Mouse (Mus musculus) lung, embryonic 16.5 days (tissue): ENCODE results near the gene Nek1. TPM values are rescaled to one million over a fixed set of nuclear protein-coding genes. Genes with fewer than 3 reads are reported as not detected.

Source experiments
- polyA plus RNA-seq: library from polyadenylated mRNA; unstranded; fragments of >200 nt; fragmentation: Nextera tagmentation; extraction: Ambion mirVana; gene quantifications from 2 replicates; pipeline ENCODE4 v1.2.1, GENCODE M21; 2015

Nek1 gene
- polyA plus RNA-seq, 1 experiment from 2014 or later = 18.9 TPM

Other genes with a start within 250 kb of the Nek1 start
- gene Hpf1, start 102.8 kb upstream of the Nek1 start, polyA plus RNA-seq = 91.2 and 110 TPM in 2 replicates
- 22.1 and 22.2 TPM in 2 replicates for gene Clcn3, start 9.9 kb upstream of the Nek1 start, polyA plus RNA-seq
- 17.8 and 18.7 TPM in 2 replicates for gene Sh3rf1, start 230.7 kb downstream of the Nek1 start, polyA plus RNA-seq